In genomic region chr12:32909686-32910085, GRCm38 (mm10) we compare ENCODE assay signal across 11 mouse cellular contexts. TPM values are rescaled to one million over a fixed set of nuclear protein-coding genes. Genes with fewer than 3 reads are reported as not detected.
DNase-seq lines count a peak whose midpoint lies in the region; ATAC-seq and TF ChIP-seq lines count a peak whose summit lies in the region.
"Had no signal": no experiment of that assay in that cellular context is flagged by ENCODE, and none has a peak within 500 bp of the region (broad histone marks: within the 10 kb centered on the region; RNA-seq: fewer than 3 reads in every experiment).

No protein-coding gene starts in this region.

- H3K36me3 ChIP-seq in hindbrain, embryonic 11.5 days (ENCODE audit: control insufficient read depth, insufficient read depth, low read length): no peaks in the 10 kb centered on the region
- no peaks in the 10 kb centered on the region for H3K36me3 ChIP-seq in hindbrain, embryonic 10.5 days
- H3K36me3 ChIP-seq in MEL (ENCODE audit: control insufficient read depth in 1 of 2, insufficient read depth in 2 of 2, low read length in 2 of 2): no peaks in the 10 kb centered on the region
- H3K36me3 ChIP-seq in forebrain, postnatal 0 days (ENCODE audit: insufficient read depth): no peaks in the 10 kb centered on the region
- no peaks in the 10 kb centered on the region for H3K36me3 ChIP-seq in midbrain, embryonic 15.5 days (replicated peaks)
- H3K36me3 ChIP-seq: embryonic facial prominence, embryonic 15.5 days; G1E; liver, embryonic 13.5 days had no signal

- no peak overlapping the region for H3K9ac ChIP-seq in hindbrain, embryonic 11.5 days (ENCODE audit: low read depth, low read length)
- H3K9ac ChIP-seq in MEL (ENCODE audit: control insufficient read depth, low read depth, low read length, poor library complexity, severe bottlenecking): no peak overlapping the region
- no peak overlapping the region for H3K9ac ChIP-seq in forebrain, postnatal 0 days
- no peak overlapping the region; the same call in 1 of the 2 replicates for H3K9ac ChIP-seq in midbrain, embryonic 15.5 days
- H3K9ac ChIP-seq: embryonic facial prominence, embryonic 15.5 days; liver, embryonic 13.5 days had no signal

- H3K4me2 ChIP-seq in hindbrain, embryonic 11.5 days (replicated peaks; ENCODE audit: low read depth, low read length): no peak overlapping the region
- H3K4me2 ChIP-seq in forebrain, postnatal 0 days (ENCODE audit: low read depth): peak overlapping the region; percentile 46
- H3K4me2 ChIP-seq in midbrain, embryonic 15.5 days: 0 out of 2 replicates have a peak overlapping the region, but pooled peaks have one; percentile 13

- TF ChIP-seq CTCF in MEL (IDR thresholded peaks at IDR 0.05 in 2 of 3, conservative IDR thresholded peaks at IDR 0.05 in 1 of 3; ENCODE audit: control insufficient read depth in 1 of 3, insufficient read depth in 1 of 3, low read depth in 2 of 3, low read length in 3 of 3, poor library complexity in 1 of 3, severe bottlenecking in 1 of 3): no peak
- no peak for TF ChIP-seq CTCF in forebrain, postnatal 0 days (IDR thresholded peaks at IDR 0.05; ENCODE audit: low read depth)

- no peak overlapping the region for H3K27ac ChIP-seq in hindbrain, embryonic 11.5 days (ENCODE audit: low read depth, low read length)
- H3K27ac ChIP-seq in hindbrain, embryonic 10.5 days: no peak overlapping the region
- H3K27ac ChIP-seq in MEL (ENCODE audit: control insufficient read depth, low read depth, low read length): no peak overlapping the region
- H3K27ac ChIP-seq in forebrain, postnatal 0 days (ENCODE audit: low read depth, low read length): no peak overlapping the region
- no peak overlapping the region for H3K27ac ChIP-seq in midbrain, embryonic 15.5 days
- H3K27ac ChIP-seq: embryonic facial prominence, embryonic 15.5 days; liver, embryonic 13.5 days had no signal

- DNase-seq in hindbrain, embryonic 11.5 days (ENCODE audit: low spot score): no peak
- no peak for DNase-seq in hindbrain, embryonic 10.5 days (ENCODE audit: low spot score)
- peak; percentile 8 for DNase-seq in MEL (ENCODE audit: low read depth, low spot score)
- no peak for DNase-seq in forebrain, postnatal 0 days
- DNase-seq in spleen, postnatal 10 days (ENCODE audit: low spot score in 2 of 2): no peak
- no peak for DNase-seq in right cerebral cortex, postnatal 25 days
- DNase-seq in cerebellum, adult 9-10 months: no peak

- TF ChIP-seq EP300 in MEL (IDR thresholded peaks at IDR 0.05; ENCODE audit: low read depth in 1 of 2, low read length in 2 of 2): no peak

- 65% methylated on average over 10 of the region's 10 CpGs for WGBS in hindbrain, embryonic 11.5 days
- WGBS in hindbrain, embryonic 10.5 days: 64% methylated on average over 10 of the region's 10 CpGs
- 45% methylated on average over 10 of the region's 10 CpGs for WGBS in forebrain, postnatal 0 days
- WGBS in midbrain, embryonic 15.5 days: 55% methylated on average over 10 of the region's 10 CpGs

- H3K4me3 ChIP-seq in hindbrain, embryonic 11.5 days (ENCODE audit: low read depth, low read length): no peak overlapping the region
- no peak overlapping the region for H3K4me3 ChIP-seq in hindbrain, embryonic 10.5 days
- H3K4me3 ChIP-seq in MEL (ENCODE audit: control insufficient read depth in 1 of 2, insufficient read depth in 1 of 2, low read depth in 2 of 2, low read length in 2 of 2): no peak overlapping the region
- no peak overlapping the region for H3K4me3 ChIP-seq in forebrain, postnatal 0 days (ENCODE audit: low read depth, low read length)
- no peak overlapping the region for H3K4me3 ChIP-seq in midbrain, embryonic 15.5 days
- H3K4me3 ChIP-seq: liver, embryonic 13.5 days had no signal

- H3K9me3 ChIP-seq in hindbrain, embryonic 11.5 days (ENCODE audit: control insufficient read depth, low read length): no peaks in the 10 kb centered on the region
- no peaks in the 10 kb centered on the region for H3K9me3 ChIP-seq in hindbrain, embryonic 10.5 days
- H3K9me3 ChIP-seq in MEL (replicated peaks; ENCODE audit: insufficient read depth, low read length): no peaks in the 10 kb centered on the region
- no peaks in the 10 kb centered on the region for H3K9me3 ChIP-seq in forebrain, postnatal 0 days (ENCODE audit: low read length)
- H3K9me3 ChIP-seq in midbrain, embryonic 15.5 days: no peaks in the 10 kb centered on the region
- H3K9me3 ChIP-seq: embryonic facial prominence, embryonic 15.5 days; G1E; liver, embryonic 13.5 days had no signal

- TF ChIP-seq POLR2A in MEL (IDR thresholded peaks at IDR 0.05; ENCODE audit: control insufficient read depth in 1 of 2, insufficient read depth in 1 of 2, low read depth in 1 of 2, low read length in 2 of 2, poor library complexity in 1 of 2): no peak

- ATAC-seq in hindbrain, embryonic 11.5 days (ENCODE audit: low FRiP score): peak; percentile 59
- ATAC-seq in forebrain, postnatal 0 days: peak; percentile 19; the same call in 1 of the 2 replicates
- peak; percentile 70 for ATAC-seq in midbrain, embryonic 15.5 days (replicated peaks)

- no peaks in the 10 kb centered on the region for H3K79me2 ChIP-seq in MEL (ENCODE audit: control insufficient read depth, insufficient read depth, low read length, poor library complexity)

- no peaks in the 10 kb centered on the region for H3K4me1 ChIP-seq in hindbrain, embryonic 11.5 days (replicated peaks; ENCODE audit: control insufficient read depth, insufficient read depth, low read length)
- peaks cover 13% of the 10 kb centered on the region for H3K4me1 ChIP-seq in hindbrain, embryonic 10.5 days (replicated peaks)
- H3K4me1 ChIP-seq in MEL (ENCODE audit: control insufficient read depth in 1 of 2, insufficient read depth in 2 of 2, low read length in 2 of 2): no peaks in the 10 kb centered on the region; a peak in 1 of 4 replicates
- H3K4me1 ChIP-seq in forebrain, postnatal 0 days (ENCODE audit: insufficient read depth): no peaks in the 10 kb centered on the region; the same call in 1 of the 2 replicates
- H3K4me1 ChIP-seq in midbrain, embryonic 15.5 days: peaks cover 13% of the 10 kb centered on the region
- H3K4me1 ChIP-seq: liver, embryonic 13.5 days had no signal

- no peak for TF ChIP-seq RAD21 in MEL (IDR thresholded peaks at IDR 0.05; ENCODE audit: low read depth, low read length)

- no peaks in the 10 kb centered on the region for H3K27me3 ChIP-seq in hindbrain, embryonic 11.5 days (ENCODE audit: control insufficient read depth, insufficient read depth, low read length)
- H3K27me3 ChIP-seq in hindbrain, embryonic 10.5 days (ENCODE audit: insufficient read depth, poor library complexity, severe bottlenecking): no peaks in the 10 kb centered on the region
- peaks cover 0 to 5% of the 10 kb centered on the region in 2 experiments; a peak in 3 of 4 replicates for H3K27me3 ChIP-seq in MEL (ENCODE audit: control insufficient read depth in 1 of 2, insufficient read depth in 2 of 2, low read length in 2 of 2)
- peaks cover 7% of the 10 kb centered on the region for H3K27me3 ChIP-seq in forebrain, postnatal 0 days (ENCODE audit: insufficient read depth, low read length)
- H3K27me3 ChIP-seq in midbrain, embryonic 15.5 days (replicated peaks): 0 out of 2 replicates have a peak, but pooled peaks cover 2% of the 10 kb centered on the region

TF ChIP-seq in MEL, 35 proteins besides CTCF, POLR2A, EP300 and RAD21:
- TF ChIP-seq UBTF (IDR thresholded peaks at IDR 0.05; ENCODE audit: borderline replicate concordance, insufficient read depth, low read depth, low read length) (no peak), TBP (IDR thresholded peaks at IDR 0.05; ENCODE audit: low read depth, low read length) (no peak), ZNF384 (IDR thresholded peaks at IDR 0.05; ENCODE audit: low read depth, low read length) (no peak)

RNA-seq across cellular contexts. Expression of gene Sypl, which starts 44.0 kb away (rescaled TPM):
- polyA plus RNA-seq in hindbrain, embryonic 11.5 days (2014; fragmentation: Nextera tagmentation; extraction: Ambion mirVana): 59.5 and 59.8 TPM in 2 replicates
- 40.9 and 48.8 TPM in 2 replicates for polyA plus RNA-seq in hindbrain, embryonic 10.5 days (2016; fragmentation: Nextera tagmentation; extraction: Ambion mirVana)
- total RNA-seq in MEL (2012; rRNA removed): 13.3 and 19.2 TPM in 2 replicates
- 100 to 1,000 TPM in 1 of 2 experiments, 10 to 100 TPM in 1; 52.8 to 110 TPM for polyA plus RNA-seq in MEL (2012; ENCODE audit: insufficient read depth in 1 of 2, insufficient read length in 2 of 2, low read depth in 1 of 2, low replicate concordance in 2 of 2, missing spikeins in 1 of 2)
- total RNA-seq in forebrain, postnatal 0 days (2014; rRNA removed): 18.5 and 21.3 TPM in 2 replicates
- polyA plus RNA-seq in forebrain, postnatal 0 days (2015; fragmentation: Nextera tagmentation; extraction: Ambion mirVana): 35.2 and 40.1 TPM in 2 replicates
- 32.3 and 33.3 TPM in 2 replicates for polyA plus RNA-seq in midbrain, embryonic 15.5 days (2015; fragmentation: Nextera tagmentation; extraction: Ambion mirVana)

Comparison
In these comparisons a context has a peak if more than half of its experiments do, and no peak if none do; other contexts are left out.
1. ATAC-seq: peak in every context shown above with its lines; median percentile 70 in midbrain, embryonic 15.5 days; 59 in hindbrain, embryonic 11.5 days; 19 in forebrain, postnatal 0 days.